Mouse (Mus musculus) G1E (cell line): ENCODE data around the gene Cald1.

Experiments
- CTCF ChIP-seq: IDR thresholded peaks from 2 replicates; pipeline ENCODE4 v1.5.1; 2012; ENCODE audit warnings: low read depth, low read length, inconsistent platforms, mixed read lengths
- GATA1 ChIP-seq: IDR thresholded peaks from 2 replicates; pipeline ENCODE4 v1.6.1; 2012; ENCODE audit warnings: borderline replicate concordance, low read length, inconsistent platforms, mixed read lengths

GRCm38 (mm10) chr6:34619494-34619893, 21.2 kb downstream of the Cald1 start:
- no peak for TF ChIP-seq CTCF
- TF ChIP-seq GATA1, result no peak
